Mouse (Mus musculus) kidney, embryonic 15.5 days (tissue): ENCODE data around the gene Slc2a13. TPM values are rescaled to one million over a fixed set of nuclear protein-coding genes. Genes with fewer than 3 reads are reported as not detected.
A peak's percentile ranks its signal among the peaks of the same experiment; 100 is the strongest.

Source experiments
- ATAC-seq: fragments of 200-750 bp; cut with Nextera tagmentation; replicated peaks from 2 replicates; pipeline ENCODE4 v1.8.0; 2017; ENCODE audit warnings: moderate TSS enrichment; ENCODE audit not compliant: low FRiP score
- H3K27ac ChIP-seq: fragments of 300-500 bp; sonication (generic); 2 replicates; pipeline ENCODE4 v1.5.1; 2015; ENCODE audit warnings: mild to moderate bottlenecking, inconsistent platforms
- H3K27me3 ChIP-seq: fragments of 300-500 bp; sonication (generic); 2 replicates; pipeline ENCODE4 v1.6.1; 2015; ENCODE audit warnings: inconsistent platforms
- H3K36me3 ChIP-seq: fragments of 300-500 bp; sonication (generic); 2 replicates; pipeline ENCODE4 v1.6.1; 2015; ENCODE audit warnings: inconsistent platforms
- H3K4me1 ChIP-seq: fragments of 300-500 bp; sonication (generic); 2 replicates; pipeline ENCODE4 v1.6.1; 2015; ENCODE audit warnings: inconsistent platforms
- H3K4me2 ChIP-seq: fragments of 300-500 bp; sonication (generic); 2 replicates; pipeline ENCODE4 v1.6.1; 2015; ENCODE audit warnings: moderate library complexity, mild to moderate bottlenecking, inconsistent platforms
- H3K4me3 ChIP-seq: fragments of 300-500 bp; sonication (generic); replicated peaks from 2 replicates; pipeline ENCODE4 v1.5.1; 2015; ENCODE audit warnings: mild to moderate bottlenecking, inconsistent platforms
- H3K9ac ChIP-seq: fragments of 300-500 bp; sonication (generic); 2 replicates; pipeline ENCODE4 v1.6.1; 2015; ENCODE audit warnings: mild to moderate bottlenecking, inconsistent platforms
- H3K9me3 ChIP-seq: fragments of 300-500 bp; sonication (generic); replicated peaks from 2 replicates; pipeline ENCODE4 v1.6.1; 2016; ENCODE audit warnings: inconsistent platforms
- WGBS: fragments of 180-500 bp; shearing (Covaris S2); methylation state at CpG from one replicate; pipeline ENCODE4 v1.1.7; 2015; ENCODE audit warnings: mixed read lengths; 5-methylcytosine and 5-hydroxymethylcytosine counted together
- polyA plus RNA-seq: library from polyadenylated mRNA; unstranded; fragments of >200 nt; fragmentation: Nextera tagmentation; extraction: Ambion mirVana; gene quantifications from 2 replicates; pipeline ENCODE4 v1.2.1, GENCODE M21; 2015

Gene Slc2a13
- polyA plus RNA-seq, 1 experiment from 2014 or later: 2.1 TPM

- peak; percentile 80 for ATAC-seq
- 31% methylated on average over 7 of the region's 7 CpGs for WGBS
- Histone ChIP-seq H3K4me3 (no peak overlapping the region), H3K27me3 (no peaks in the 10 kb centered on the region), H3K9ac (no peak overlapping the region), H3K9me3 (no peaks in the 10 kb centered on the region), H3K4me1 (peaks cover 17% of the 10 kb centered on the region), H3K36me3 (no peaks in the 10 kb centered on the region), H3K27ac (no peak overlapping the region), H3K4me2 (no peak overlapping the region)
These were observed 201.1 kb downstream of the Slc2a13 start for GRCm38 (mm10) chr15:91371859-91372394.

GRCm38 (mm10) chr15:91369736-91370449, 203.2 kb downstream of the Slc2a13 start:
- Histone ChIP-seq H3K9me3 (no peaks in the 10 kb centered on the region), H3K9ac (no peak overlapping the region), H3K27ac (no peak overlapping the region), H3K36me3 (no peaks in the 10 kb centered on the region), H3K4me1 (peaks cover 17% of the 10 kb centered on the region), H3K27me3 (no peaks in the 10 kb centered on the region), H3K4me3 (no peak overlapping the region), H3K4me2 (no peak overlapping the region)
- WGBS: 78% methylated on average over 11 of the region's 11 CpGs
- no peak for ATAC-seq

- peak; percentile 46; the same call in 1 of the 2 replicates for ATAC-seq
- no peak overlapping the region for H3K9ac ChIP-seq
- no peak overlapping the region for H3K4me2 ChIP-seq
- no peak overlapping the region for H3K4me3 ChIP-seq
- no peaks in the 10 kb centered on the region for H3K27me3 ChIP-seq
- H3K36me3 ChIP-seq: no peaks in the 10 kb centered on the region
- H3K4me1 ChIP-seq: 0 out of 2 replicates have a peak, but pooled peaks cover 2% of the 10 kb centered on the region
- WGBS: 21% methylated on average over 2 of the region's 2 CpGs
- no peaks in the 10 kb centered on the region for H3K9me3 ChIP-seq
- H3K27ac ChIP-seq: no peak overlapping the region
These were observed 212.6 kb downstream of the Slc2a13 start for GRCm38 (mm10) chr15:91360495-91360894.

GRCm38 (mm10) chr15:91351006-91351405, 222.1 kb downstream of the Slc2a13 start:
- no peak overlapping the region for H3K27ac ChIP-seq
- WGBS: 62% methylated on average over 7 of the region's 7 CpGs

GRCm38 (mm10) chr15:91338350-91338749, 234.7 kb downstream of the Slc2a13 start:
- Histone ChIP-seq H3K9me3 (no peaks in the 10 kb centered on the region), H3K4me3 (no peak overlapping the region)

More at GRCm38 (mm10) chr15:91351006-91351405, 222.1 kb downstream of the Slc2a13 start:
- Histone ChIP-seq H3K9ac (no peak overlapping the region), H3K4me1 (no peaks in the 10 kb centered on the region), H3K27me3 (no peaks in the 10 kb centered on the region), H3K9me3 (no peaks in the 10 kb centered on the region), H3K4me2 (no peak overlapping the region), H3K4me3 (no peak overlapping the region), H3K36me3 (no peaks in the 10 kb centered on the region)
- ATAC-seq: no peak

GRCm38 (mm10) chr15:91334416-91334900, 238.6 kb downstream of the Slc2a13 start:
- 79% methylated on average over 6 of the region's 6 CpGs for WGBS
- Histone ChIP-seq H3K4me2 (no peak overlapping the region), H3K4me1 (no peaks in the 10 kb centered on the region), H3K4me3 (no peak overlapping the region), H3K27me3 (no peaks in the 10 kb centered on the region), H3K9ac (no peak overlapping the region), H3K36me3 (no peaks in the 10 kb centered on the region), H3K9me3 (no peaks in the 10 kb centered on the region), H3K27ac (no peak overlapping the region)
- ATAC-seq: no peak

More at GRCm38 (mm10) chr15:91338350-91338749, 234.7 kb downstream of the Slc2a13 start:
- Histone ChIP-seq H3K27me3 (no peaks in the 10 kb centered on the region), H3K4me1 (no peaks in the 10 kb centered on the region), H3K9ac (no peak overlapping the region), H3K36me3 (no peaks in the 10 kb centered on the region), H3K4me2 (no peak overlapping the region), H3K27ac (no peak overlapping the region)
- WGBS: 85% methylated on average over 1 of the region's 1 CpGs
- no peak for ATAC-seq

GRCm38 (mm10) chr15:91327748-91328147, 245.3 kb downstream of the Slc2a13 start:
- Histone ChIP-seq H3K9ac (no peak overlapping the region), H3K36me3 (no peaks in the 10 kb centered on the region), H3K4me2 (no peak overlapping the region), H3K9me3 (no peaks in the 10 kb centered on the region), H3K4me1 (no peaks in the 10 kb centered on the region), H3K4me3 (no peak overlapping the region), H3K27me3 (no peaks in the 10 kb centered on the region), H3K27ac (no peak overlapping the region)
- WGBS: 59% methylated on average over 3 of the region's 3 CpGs
- ATAC-seq: no peak

GRCm38 (mm10) chr15:91327023-91327422, 246.0 kb downstream of the Slc2a13 start:
- no peak overlapping the region for H3K4me3 ChIP-seq
- H3K4me1 ChIP-seq: no peaks in the 10 kb centered on the region
- H3K27ac ChIP-seq: no peak overlapping the region
- no peaks in the 10 kb centered on the region for H3K9me3 ChIP-seq
- H3K4me2 ChIP-seq: no peak overlapping the region
- H3K27me3 ChIP-seq: no peaks in the 10 kb centered on the region
- 67% methylated on average over 4 of the region's 4 CpGs for WGBS
- no peak for ATAC-seq
- no peaks in the 10 kb centered on the region for H3K36me3 ChIP-seq
- H3K9ac ChIP-seq: no peak overlapping the region

- no peak overlapping the region for H3K9ac ChIP-seq
- ATAC-seq: peak; percentile 56
- no peaks in the 10 kb centered on the region for H3K9me3 ChIP-seq
- no peaks in the 10 kb centered on the region for H3K36me3 ChIP-seq
- no peak overlapping the region for H3K27ac ChIP-seq
- H3K4me1 ChIP-seq: no peaks in the 10 kb centered on the region; the same call in 1 of the 2 replicates
- 60% methylated on average over 3 of the region's 3 CpGs for WGBS
- no peak overlapping the region for H3K4me3 ChIP-seq
- no peak overlapping the region for H3K4me2 ChIP-seq
- no peaks in the 10 kb centered on the region for H3K27me3 ChIP-seq
These were observed 253.7 kb downstream of the Slc2a13 start for GRCm38 (mm10) chr15:91319376-91319775.

GRCm38 (mm10) chr15:91316964-91317363, 256.1 kb downstream of the Slc2a13 start:
- Histone ChIP-seq H3K36me3 (no peaks in the 10 kb centered on the region), H3K9me3 (no peaks in the 10 kb centered on the region), H3K4me1 (peaks cover 4% of the 10 kb centered on the region), H3K9ac (no peak overlapping the region), H3K4me3 (no peak overlapping the region), H3K27ac (no peak overlapping the region), H3K4me2 (no peak overlapping the region), H3K27me3 (no peaks in the 10 kb centered on the region)
- no peak for ATAC-seq
- WGBS: 81% methylated on average over 4 of the region's 4 CpGs

GRCm38 (mm10) chr15:91314402-91315318, 258.4 kb downstream of the Slc2a13 start:
- Histone ChIP-seq H3K27ac (0 out of 2 replicates have a peak overlapping the region, but pooled peaks have one; percentile 56), H3K36me3 (no peaks in the 10 kb centered on the region), H3K9ac (no peak overlapping the region), H3K4me2 (peak overlapping the region; percentile 30; the same call in 1 of the 2 replicates), H3K9me3 (no peaks in the 10 kb centered on the region), H3K27me3 (no peaks in the 10 kb centered on the region), H3K4me3 (no peak overlapping the region), H3K4me1 (peaks cover 4% of the 10 kb centered on the region)
- peak; percentile 60; the same call in 1 of the 2 replicates for ATAC-seq
- WGBS: 57% methylated on average over 19 of the region's 19 CpGs
